Mouse (Mus musculus) 416B (cell line): Measurements from ENCODE around the gene Kat2a.

Experiments used
- DNase-seq: peaks from one replicate; pipeline ENCODE4 v3.0.0; 2011; ENCODE audit warnings: low read depth

The Kat2a gene

GRCm38 (mm10) chr11:100735954-100736745 is 23.9 kb upstream of the Kat2a start:
- DNase-seq = peak; percentile 78

- peak; percentile 55 for DNase-seq
These were observed 23.0 kb upstream of the Kat2a start for GRCm38 (mm10) chr11:100735134-100735865.

- DNase-seq = peak; percentile 49
These were observed 18.4 kb upstream of the Kat2a start for GRCm38 (mm10) chr11:100730477-100731205.

- DNase-seq = no peak
These were observed 17.7 kb upstream of the Kat2a start for GRCm38 (mm10) chr11:100729976-100730375.

GRCm38 (mm10) chr11:100728601-100729000 is 16.3 kb upstream of the Kat2a start:
- no peak for DNase-seq

GRCm38 (mm10) chr11:100727201-100727600 is 14.9 kb upstream of the Kat2a start:
- DNase-seq = no peak

GRCm38 (mm10) chr11:100724919-100725512 is 12.8 kb upstream of the Kat2a start:
- peak; percentile 36 for DNase-seq

- DNase-seq = no peak
These were observed 10.3 kb upstream of the Kat2a start for GRCm38 (mm10) chr11:100722493-100723028.

- peak; percentile 44 for DNase-seq
These were observed 9.7 kb upstream of the Kat2a start for GRCm38 (mm10) chr11:100721776-100722492.

- DNase-seq = peak; percentile 89
These were observed 9.0 kb upstream of the Kat2a start for GRCm38 (mm10) chr11:100721254-100721653.

- peak; percentile 72 for DNase-seq
These were observed 8.1 kb upstream of the Kat2a start for GRCm38 (mm10) chr11:100720345-100720744.

- DNase-seq = no peak
These were observed 7.6 kb upstream of the Kat2a start for GRCm38 (mm10) chr11:100719893-100720292.

- peak; percentile 25 for DNase-seq
These were observed 7.0 kb upstream of the Kat2a start for GRCm38 (mm10) chr11:100719312-100719711.

- DNase-seq = no peak
These were observed 6.6 kb upstream of the Kat2a start for GRCm38 (mm10) chr11:100718866-100719265.

GRCm38 (mm10) chr11:100718462-100718861 is 6.2 kb upstream of the Kat2a start:
- no peak for DNase-seq

GRCm38 (mm10) chr11:100716649-100717048 is 4.4 kb upstream of the Kat2a start:
- no peak for DNase-seq

- DNase-seq = no peak
These were observed 2.7 kb upstream of the Kat2a start for GRCm38 (mm10) chr11:100714948-100715347.

- DNase-seq = peak; percentile 91
These were observed 2.3 kb upstream of the Kat2a start for GRCm38 (mm10) chr11:100714534-100714915.

- DNase-seq = peak; percentile 89
These were observed 1.7 kb upstream of the Kat2a start, which contains the start of gene Hspb9 for GRCm38 (mm10) chr11:100713735-100714533. Gene Hspb9 (plus strand): TSS chr11:100713850.

- peak; percentile 17 for DNase-seq
These were observed 909 bp upstream of the Kat2a start for GRCm38 (mm10) chr11:100713174-100713573.
